Mouse (Mus musculus): Measurements from ENCODE around the gene Spryd3. TPM values are rescaled to one million over a fixed set of nuclear protein-coding genes. Genes with fewer than 3 reads are reported as not detected.

Spryd3 gene
- total RNA-seq (2021) = 1 to 10 TPM; 4.4 to 5.8 TPM
- long read RNA-seq, experiment 1, transcript Spryd3-203 (11 exons, 2,456 nt) = major isoform, 8 of 8 reads
- long read RNA-seq, experiment 1, partial matches to known transcripts = 0 of 8 reads
- long read RNA-seq, experiment 1, other reads (novel, unspliced or antisense) = 0 of 8 reads
- long read RNA-seq, experiment 2, partial matches to known transcripts = 0 of 4 reads
- long read RNA-seq, experiment 2, other reads (novel, unspliced or antisense) = 0 of 4 reads

DNA sequence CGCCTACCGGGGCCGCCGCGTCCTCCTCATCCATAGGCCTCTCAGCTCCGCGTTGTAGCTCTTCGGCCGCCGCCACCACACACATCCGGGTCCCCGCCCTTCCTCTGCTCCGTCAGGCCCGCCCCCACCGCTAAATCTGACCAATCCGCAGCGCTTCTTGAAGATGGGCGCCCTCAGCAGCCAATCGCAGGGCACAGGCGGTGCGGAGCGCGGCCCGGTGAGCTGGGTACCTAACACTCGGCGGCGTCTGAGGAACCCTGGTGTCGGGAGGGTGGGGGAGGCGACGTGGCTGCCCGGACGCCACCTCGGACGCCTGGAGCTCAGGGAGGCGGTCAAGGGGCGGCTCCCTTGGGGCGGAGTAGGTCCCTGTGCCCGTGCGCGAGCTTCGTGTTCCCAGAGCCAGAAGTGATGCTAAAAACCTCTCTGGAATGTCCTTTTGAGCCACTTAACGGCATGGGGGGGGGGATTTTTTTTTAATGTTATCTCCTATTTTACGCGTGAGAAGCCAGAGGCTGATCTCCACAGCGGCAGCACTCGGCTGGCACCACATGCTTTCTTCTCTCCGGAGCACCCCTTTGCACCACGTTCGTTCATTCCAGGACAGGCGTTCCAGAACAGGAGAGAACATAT is at the start of gene Spryd3:
Spryd3 (minus strand) TSS at position 106 of the 630 bp plus-strand sequence.
- H3K4me3 ChIP-seq = peak within 1 kb of the TSS; percentile 98
- peak; percentile 97 for DNase-seq
- intact Hi-C loops (cut with DNase I) = loop anchor here (1.0 kb wide), 1 partner anchor 34 kb away; no protein-coding TSS in a partner anchor
- no peak for TF ChIP-seq CTCF (IDR thresholded peaks at IDR 0.05)
- H3K27ac ChIP-seq = peak within 1 kb of the TSS; percentile 92

DNA sequence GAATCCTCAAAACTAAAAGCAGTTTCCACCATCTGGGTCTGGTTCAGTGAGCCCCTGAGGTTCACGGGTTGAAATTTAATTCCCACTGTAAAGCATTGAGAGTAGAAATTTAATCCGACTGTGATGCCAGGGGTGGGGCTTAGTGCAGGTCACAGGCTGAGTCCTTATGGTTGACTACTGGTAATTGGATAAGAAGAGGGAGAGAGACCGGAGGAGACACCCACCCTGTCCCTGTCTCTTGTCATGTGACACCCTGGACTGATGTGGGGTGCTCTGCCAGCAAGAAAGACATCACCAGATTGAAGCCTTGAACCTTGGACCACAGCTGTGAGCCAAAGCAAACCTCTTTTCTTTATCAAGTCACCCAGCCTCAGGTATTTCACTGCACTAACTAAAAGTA is 47.0 kb upstream of the Spryd3 start:
- no peak overlapping the region for H3K27ac ChIP-seq
- H3K4me3 ChIP-seq = no peak overlapping the region
- no peak for DNase-seq
- intact Hi-C loops (cut with DNase I) = no loop called here
- no peak for TF ChIP-seq CTCF (IDR thresholded peaks at IDR 0.05)

- intact Hi-C loops (cut with DNase I) = no loop called here
Observed at GRCm38 (mm10) chr15:102179924-102180323, 43.9 kb upstream of the Spryd3 start.

GRCm38 (mm10) chr15:102179106-102179505 is 43.1 kb upstream of the Spryd3 start:
- Histone ChIP-seq H3K27ac (no peak overlapping the region), H3K4me3 (no peak overlapping the region)
- no peak for DNase-seq
- intact Hi-C loops (cut with DNase I) = no loop called here
- TF ChIP-seq CTCF (IDR thresholded peaks at IDR 0.05) = no peak

More at GRCm38 (mm10) chr15:102179924-102180323, 43.9 kb upstream of the Spryd3 start:
- no peak for DNase-seq
- no peak overlapping the region for H3K4me3 ChIP-seq
- no peak for TF ChIP-seq CTCF (IDR thresholded peaks at IDR 0.05)
- no peak overlapping the region for H3K27ac ChIP-seq

DNA sequence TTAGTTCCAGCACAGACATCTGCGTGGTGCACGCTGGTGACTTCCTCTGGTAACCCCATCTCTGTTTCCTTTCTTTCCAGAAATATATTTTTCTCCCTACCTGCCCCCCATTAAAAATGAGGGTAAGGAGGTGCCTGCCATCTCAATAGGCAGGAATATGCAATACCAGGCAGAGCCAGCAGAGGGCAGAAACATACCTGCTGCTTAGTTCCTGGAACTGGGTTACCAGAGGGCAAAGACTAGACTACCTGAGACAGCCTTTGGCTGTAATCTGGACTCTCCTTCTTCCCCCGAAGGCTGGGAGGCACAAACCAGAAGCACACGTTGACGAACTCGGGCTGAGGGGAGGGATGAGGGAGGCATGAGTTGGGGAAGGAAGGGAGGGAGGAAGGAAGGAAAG is 42.2 kb upstream of the Spryd3 start:
- peak; percentile 85 for DNase-seq
- TF ChIP-seq CTCF (IDR thresholded peaks at IDR 0.05) = no peak; the same call in 1 of the 2 replicates
- intact Hi-C loops (cut with DNase I) = loop anchor here (1.0 kb wide), 1 partner anchor 46 kb away; no protein-coding TSS in a partner anchor
- H3K27ac ChIP-seq = no peak overlapping the region
- no peak overlapping the region for H3K4me3 ChIP-seq

- H3K4me3 ChIP-seq = no peak overlapping the region
- no peak for TF ChIP-seq CTCF (IDR thresholded peaks at IDR 0.05)
- no peak for DNase-seq
- H3K27ac ChIP-seq = 0 out of 2 replicates have a peak overlapping the region, but pooled peaks have one; percentile 4
- intact Hi-C loops (cut with DNase I) = no loop called here
Observed at GRCm38 (mm10) chr15:102177417-102177816, 41.4 kb upstream of the Spryd3 start.

GRCm38 (mm10) chr15:102176571-102177316 is 40.7 kb upstream of the Spryd3 start:
- H3K27ac ChIP-seq = peak overlapping the region; percentile 24; the same call in 1 of the 2 replicates
- intact Hi-C loops (cut with DNase I) = no loop called here
- no peak overlapping the region for H3K4me3 ChIP-seq
- DNase-seq = no peak
- TF ChIP-seq CTCF (IDR thresholded peaks at IDR 0.05) = no peak

GRCm38 (mm10) chr15:102175736-102176319 is 39.8 kb upstream of the Spryd3 start:
- H3K27ac ChIP-seq = no peak overlapping the region
- no peak for DNase-seq
- intact Hi-C loops (cut with DNase I) = no loop called here
- TF ChIP-seq CTCF (IDR thresholded peaks at IDR 0.05) = no peak
- no peak overlapping the region for H3K4me3 ChIP-seq

- H3K27ac ChIP-seq = no peak overlapping the region
- no peak overlapping the region for H3K4me3 ChIP-seq
- DNase-seq = no peak
- TF ChIP-seq CTCF (IDR thresholded peaks at IDR 0.05) = no peak
- intact Hi-C loops (cut with DNase I) = no loop called here
Observed at GRCm38 (mm10) chr15:102173581-102173980, 37.5 kb upstream of the Spryd3 start.

- no peak overlapping the region for H3K27ac ChIP-seq
- no peak overlapping the region for H3K4me3 ChIP-seq
- no peak for DNase-seq
- intact Hi-C loops (cut with DNase I) = no loop called here
- no peak for TF ChIP-seq CTCF (IDR thresholded peaks at IDR 0.05)
Observed at GRCm38 (mm10) chr15:102169064-102169463, 33.0 kb upstream of the Spryd3 start.

- Histone ChIP-seq H3K4me3 (no peak overlapping the region), H3K27ac (peak overlapping the region; percentile 51)
- intact Hi-C loops (cut with DNase I) = no loop called here
- TF ChIP-seq CTCF (IDR thresholded peaks at IDR 0.05) = no peak
- no peak for DNase-seq
Observed at GRCm38 (mm10) chr15:102167620-102168021, 31.6 kb upstream of the Spryd3 start.

DNA sequence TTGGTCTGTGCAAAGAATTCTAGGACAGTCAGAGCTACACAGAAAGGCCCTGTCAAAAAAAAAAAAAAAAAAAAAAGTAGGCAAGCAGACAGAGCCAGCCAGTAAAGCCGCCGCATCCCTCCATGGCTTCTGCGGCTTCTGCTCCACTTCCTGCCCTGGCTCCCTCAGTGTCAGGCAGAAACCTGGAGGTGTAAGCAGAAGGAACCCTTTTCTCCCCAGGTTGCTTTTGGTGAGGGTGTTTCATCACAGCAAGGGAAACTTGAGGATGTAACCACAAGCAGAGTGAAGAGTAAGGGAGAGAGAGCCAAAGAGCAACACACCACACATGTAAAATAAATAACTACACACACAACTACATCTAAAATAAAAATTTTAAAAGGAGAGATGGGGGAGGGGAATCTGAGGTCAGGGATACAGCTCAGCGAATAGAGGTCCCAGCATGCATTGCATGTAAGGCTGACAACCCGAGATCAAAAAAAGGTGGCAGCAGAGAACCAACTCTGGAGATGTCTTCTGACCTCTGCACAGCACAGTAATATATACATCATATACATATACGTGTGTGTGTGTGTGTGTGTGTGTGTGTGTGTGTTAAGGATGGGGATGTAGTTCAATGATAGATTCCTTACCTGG is 29.6 kb upstream of the Spryd3 start:
- Histone ChIP-seq H3K4me3 (no peak overlapping the region), H3K27ac (no peak overlapping the region)
- no peak for DNase-seq
- TF ChIP-seq CTCF (IDR thresholded peaks at IDR 0.05) = no peak
- intact Hi-C loops (cut with DNase I) = no loop called here

Data from gastrocnemius, adult 2 months (tissue).